Mouse (Mus musculus) liver, embryonic 14.5 days (tissue): ENCODE data around the gene Ankrd39.

Experiments used
- CTCF ChIP-seq: IDR thresholded peaks from 2 replicates; pipeline ENCODE4 v1.5.1; 2016; ENCODE audit warnings: antibody characterized with exemption, low read depth, control low read depth
- EP300 ChIP-seq: IDR thresholded peaks from 2 replicates; pipeline ENCODE4 v1.6.1; 2016; ENCODE audit warnings: antibody characterized with exemption, low read depth

DNA sequence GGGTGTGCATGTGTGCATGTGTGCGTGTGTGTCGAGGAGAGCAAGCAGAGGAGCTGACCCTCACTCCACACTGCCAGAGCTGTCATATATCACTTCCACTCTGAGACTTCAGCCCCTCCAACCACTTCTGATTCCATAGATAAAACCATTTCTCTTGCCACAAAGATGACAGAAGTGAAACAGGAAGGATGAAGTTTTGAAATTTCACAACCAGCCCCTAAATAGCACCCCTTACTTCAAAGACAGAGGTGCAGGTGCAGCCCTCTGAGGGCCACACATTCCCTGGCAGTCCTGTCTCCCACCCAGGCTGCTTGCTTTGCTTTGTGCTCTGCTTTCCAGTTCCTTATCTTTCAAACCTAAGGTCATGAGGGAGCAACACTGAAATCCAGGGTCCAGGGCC lies 44.2 kb upstream of the Ankrd39 start:
- no peak for TF ChIP-seq CTCF
- no peak for TF ChIP-seq EP300
